Mouse (Mus musculus) cerebral cortex, adult 2 months (tissue): ENCODE results near the gene Jkamp.

Experiments
- WGBS: fragments of 180-500 bp; shearing (Covaris S2); methylation state at CpG from one replicate; pipeline ENCODE4 v1.1.7; 2018; 5-methylcytosine and 5-hydroxymethylcytosine counted together

Gene Jkamp

DNA sequence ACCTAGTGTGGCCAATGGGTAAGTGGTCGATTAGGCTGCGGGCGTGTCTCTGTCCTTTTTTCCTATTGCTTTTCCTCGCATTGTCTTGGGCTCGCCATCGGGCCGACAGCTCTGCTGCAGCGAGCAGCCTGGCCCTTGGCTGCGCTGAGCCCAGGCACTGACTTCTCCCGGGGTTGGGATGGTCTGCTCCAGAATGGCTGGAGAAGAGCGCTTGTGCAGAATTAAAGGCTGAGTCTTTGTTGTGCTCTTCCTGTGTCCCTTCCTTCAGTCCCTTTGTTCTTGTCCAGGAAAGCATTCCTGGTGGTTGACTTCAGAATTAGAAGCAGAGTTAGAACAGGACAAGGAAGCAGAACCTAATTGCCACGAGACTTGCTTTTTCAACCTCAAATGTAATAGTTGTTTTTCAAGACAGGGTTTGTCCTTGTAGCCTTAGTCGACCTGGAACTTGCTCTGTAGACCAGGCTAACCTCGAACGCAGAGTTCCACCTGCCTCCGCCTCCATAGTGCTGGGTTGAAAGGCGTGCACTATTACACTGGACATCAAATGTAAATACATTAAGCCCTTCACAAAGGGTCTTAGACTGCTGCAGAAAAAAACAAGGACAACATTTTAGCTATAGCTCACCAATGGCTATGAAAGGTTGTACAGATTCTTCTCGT, 907 bp downstream of the Jkamp start:
- under 1% methylated on average over 18 of the region's 18 CpGs for WGBS

DNA sequence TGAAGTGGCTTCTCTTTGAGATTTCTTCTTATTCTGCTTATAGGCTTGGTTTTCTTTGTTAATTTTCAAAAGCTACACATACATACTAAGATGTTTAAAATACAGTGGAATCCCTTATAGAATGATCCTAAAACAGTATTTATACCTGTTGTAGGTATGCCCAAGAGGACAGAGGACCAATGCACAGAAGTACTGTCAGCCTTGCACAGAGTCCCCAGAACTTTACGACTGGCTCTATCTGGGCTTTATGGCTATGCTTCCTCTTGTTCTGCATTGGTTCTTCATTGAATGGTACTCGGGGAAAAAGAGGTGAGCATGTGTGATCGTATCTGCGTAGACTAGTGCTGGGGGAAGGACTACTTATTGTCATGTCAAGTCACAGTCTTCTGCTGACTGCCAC, 4.4 kb downstream of the Jkamp start:
- WGBS = 90% methylated on average over 4 of the region's 4 CpGs

DNA sequence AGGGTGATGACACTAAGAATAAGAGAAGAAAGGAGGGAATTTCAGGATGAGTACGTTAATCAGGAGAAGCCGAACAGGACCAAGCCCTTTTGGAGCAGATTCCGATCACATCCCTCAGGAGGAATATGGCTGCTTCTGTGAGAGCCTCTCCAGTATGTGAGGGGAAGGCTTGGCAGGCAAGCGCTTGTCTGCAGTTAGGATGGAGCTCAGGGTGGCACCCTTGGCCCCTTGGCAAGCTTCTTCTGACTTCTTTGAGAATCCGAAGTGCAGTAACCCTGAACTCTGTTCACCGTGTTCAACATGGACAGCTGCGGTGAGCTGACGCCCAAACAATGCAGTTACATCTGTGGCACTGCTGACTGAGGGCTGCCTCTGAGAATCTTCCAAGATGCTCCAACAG, 11.6 kb downstream of the Jkamp start:
- whole genome bisulfite sequencing = 88% methylated on average over 8 of the region's 8 CpGs

DNA sequence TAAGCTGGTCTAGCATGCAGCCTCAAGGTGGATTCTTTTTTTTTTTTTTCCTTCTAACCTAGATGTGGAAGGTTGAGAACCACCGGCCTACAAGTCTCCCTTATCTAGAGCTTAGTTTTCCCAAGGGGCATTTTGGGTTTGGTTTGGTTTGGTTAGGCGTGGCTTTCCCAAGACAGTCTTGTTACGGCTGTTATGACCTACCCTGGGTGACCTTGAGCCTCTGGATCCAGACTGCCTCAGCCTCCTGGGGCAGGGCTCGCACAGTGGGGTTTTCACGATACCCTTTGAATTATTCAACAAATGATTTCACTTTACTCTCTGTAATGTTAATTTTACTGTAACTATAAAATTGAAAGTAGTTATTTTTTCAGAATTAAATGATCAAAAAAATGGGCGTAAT, 17.4 kb downstream of the Jkamp start:
- WGBS = 94% methylated on average over 6 of the region's 6 CpGs

DNA sequence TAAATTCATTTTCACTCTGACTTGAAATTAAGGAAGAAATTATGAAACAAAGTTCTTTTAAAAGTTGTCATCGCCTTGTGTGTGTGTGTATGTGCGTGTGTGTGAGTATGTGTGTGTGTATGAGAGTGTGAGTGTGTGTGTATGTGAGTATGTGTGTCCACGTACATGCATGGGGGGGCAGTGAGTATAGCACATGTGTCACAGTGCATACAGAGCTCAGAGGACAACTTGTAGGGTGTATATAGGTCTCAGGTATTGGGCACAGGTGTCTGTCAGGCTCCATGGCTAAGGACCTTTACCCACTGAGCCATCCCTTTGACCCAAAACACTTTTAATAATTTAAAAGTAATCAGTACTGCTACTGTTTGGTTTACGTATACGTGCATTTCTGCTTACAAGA, 18.6 kb downstream of the Jkamp start:
- WGBS = 82% methylated on average over 5 of the region's 5 CpGs

DNA sequence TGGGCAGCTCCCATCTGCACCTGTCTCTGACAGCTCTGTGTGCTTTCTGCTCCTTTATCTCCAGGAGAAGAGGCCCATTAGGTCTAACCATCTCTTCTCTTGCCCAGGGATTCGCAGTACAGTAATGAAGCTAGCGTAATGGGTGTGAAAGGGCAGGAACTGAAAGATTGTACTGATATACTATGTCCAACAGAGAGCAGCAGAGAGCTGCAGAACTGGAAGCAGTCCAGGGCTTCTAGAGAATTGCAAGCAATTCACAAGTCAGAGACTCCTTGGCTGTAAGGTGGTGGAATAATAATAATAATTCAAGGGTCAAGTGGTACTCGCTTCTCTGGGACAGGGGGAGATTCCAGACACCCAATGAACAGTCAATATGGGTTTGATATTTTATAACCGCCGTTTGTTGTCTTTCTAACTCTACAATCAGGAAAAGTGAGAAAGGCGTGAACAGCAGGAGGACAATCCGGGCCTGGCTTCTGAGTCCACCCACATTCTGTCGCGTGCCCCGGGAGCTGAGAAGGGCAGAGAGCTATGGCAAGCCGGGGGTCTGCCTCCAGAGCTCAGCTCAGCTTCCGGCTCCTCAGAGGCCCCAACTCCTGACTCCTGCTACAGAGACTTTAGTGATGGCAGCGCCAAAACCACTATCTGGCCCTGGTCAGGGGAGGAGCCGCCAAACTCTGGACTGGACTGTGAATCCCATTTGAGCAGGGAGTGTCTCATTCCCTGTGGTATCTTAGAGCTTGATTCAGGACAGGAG, 19.3 kb downstream of the Jkamp start:
- 23% methylated on average over 14 of the region's 14 CpGs for WGBS

DNA sequence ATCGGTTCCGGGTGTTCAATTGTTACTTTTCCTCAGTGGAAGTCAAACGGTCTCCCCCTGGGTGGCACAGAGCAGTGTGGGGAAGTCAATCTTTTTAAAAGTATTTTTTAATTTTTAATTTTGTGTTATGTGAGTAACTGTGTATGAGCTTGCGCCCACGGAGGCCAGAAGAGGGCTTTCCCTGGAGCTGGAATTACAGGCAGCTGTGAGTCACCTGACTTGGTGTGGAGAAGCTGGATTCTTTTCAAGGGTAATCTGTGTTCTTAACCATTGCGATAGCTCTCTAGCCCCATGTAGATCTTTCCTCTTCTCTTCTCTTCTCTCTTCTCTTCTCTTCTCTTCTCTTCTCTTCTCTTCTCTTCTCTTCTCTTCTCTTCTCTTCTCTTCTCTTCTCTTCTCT, 29.7 kb downstream of the Jkamp start:
- WGBS = 67% methylated on average over 6 of the region's 6 CpGs

DNA sequence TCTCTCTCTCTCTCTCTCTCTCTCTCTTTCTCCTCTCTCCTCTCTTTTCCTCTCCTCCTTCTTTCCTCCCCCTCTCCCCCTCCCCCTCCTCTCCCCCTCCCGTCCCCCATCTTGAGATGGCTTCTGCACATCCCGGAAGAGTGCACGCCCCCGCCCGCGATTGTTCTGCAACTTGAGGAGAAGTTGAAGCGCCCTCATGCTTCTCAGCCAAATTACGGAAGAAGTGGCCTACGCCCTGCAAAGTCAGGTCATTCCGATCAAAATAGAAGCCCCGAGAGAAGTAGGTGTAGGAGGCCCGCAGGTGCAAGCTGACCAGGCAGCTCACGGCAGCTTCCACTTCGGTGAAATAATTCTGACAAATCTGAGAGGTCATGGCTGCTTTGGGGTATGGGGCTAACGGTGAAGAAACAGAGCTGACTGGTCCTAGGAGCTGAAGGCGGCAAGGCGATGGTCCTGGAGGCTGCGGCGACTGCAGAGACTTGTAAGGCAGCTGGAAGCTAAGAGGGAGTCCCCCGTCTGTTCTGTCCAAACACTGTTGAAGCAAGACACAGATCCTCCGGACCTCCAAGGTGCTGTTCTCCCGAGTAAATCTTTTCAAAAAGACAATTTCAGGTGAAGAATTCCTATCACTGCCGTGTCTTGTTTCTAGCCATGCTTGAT, 30.4 kb downstream of the Jkamp start:
- 80% methylated on average over 22 of the region's 23 CpGs for WGBS

DNA sequence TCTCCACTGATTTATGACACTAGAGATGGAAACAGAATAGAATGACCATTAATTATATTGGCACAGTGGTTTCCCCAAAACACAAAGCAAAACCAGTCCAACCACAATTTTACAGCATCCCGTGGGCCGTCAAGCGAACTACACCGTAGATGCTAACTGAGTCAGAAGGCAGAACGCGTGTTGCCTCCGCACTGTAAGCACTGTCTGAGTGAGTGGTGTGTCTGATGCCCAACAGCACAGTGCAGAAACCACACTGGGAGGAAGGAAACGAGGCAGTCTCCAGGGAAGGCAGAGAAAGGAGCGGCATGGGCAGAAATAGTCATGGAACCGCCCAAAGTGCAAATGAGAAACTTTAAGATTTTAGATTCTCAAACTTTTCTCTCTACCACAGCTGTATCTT, 43.8 kb downstream of the Jkamp start:
- 77% methylated on average over 10 of the region's 10 CpGs for WGBS

DNA sequence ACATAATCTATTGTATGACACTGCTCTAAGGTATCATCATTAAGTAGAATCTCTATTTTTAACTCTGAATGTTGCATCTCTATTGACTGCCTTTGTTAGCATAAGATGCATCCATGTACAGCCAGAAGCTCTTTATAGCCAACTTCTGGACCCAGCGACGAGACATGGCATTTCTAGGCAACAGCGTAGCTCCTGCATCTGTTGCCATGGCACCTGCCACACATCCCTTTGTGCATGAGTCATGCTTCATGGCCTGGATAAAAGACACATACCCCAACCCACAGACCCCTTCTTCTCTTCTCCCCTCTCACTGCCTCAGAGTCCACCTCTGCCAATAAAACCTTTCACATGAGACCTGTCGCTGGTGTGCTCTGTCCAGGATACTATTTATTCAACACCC, 65.4 kb downstream of the Jkamp start:
- 42% methylated on average over 4 of the region's 4 CpGs for WGBS
